Mouse (Mus musculus) kidney, adult 2 months (tissue): ENCODE results near the gene Ccnc. TPM values are rescaled to one million over a fixed set of nuclear protein-coding genes. Genes with fewer than 3 reads are reported as not detected.

Source experiments
- DNase-seq: peaks from one replicate; pipeline ENCODE4 v3.0.0; 2021
- H3K27ac ChIP-seq: fragments of 200-500 bp; 2 replicates; pipeline ENCODE4 v1.5.1; 2012; ENCODE audit warnings: low read depth, low read length, control low read depth, inconsistent platforms; ENCODE audit not compliant: insufficient read depth
- H3K27me3 ChIP-seq: fragments of 200-500 bp; replicated peaks from 2 replicates; pipeline ENCODE4 v1.6.1; 2012; ENCODE audit warnings: mild to moderate bottlenecking, moderate library complexity, low read length, inconsistent platforms; ENCODE audit not compliant: control insufficient read depth, insufficient read depth
- H3K36me3 ChIP-seq: fragments of 200-500 bp; 2 replicates; pipeline ENCODE4 v1.6.1; 2012; ENCODE audit warnings: mild to moderate bottlenecking, moderate library complexity, low read length, inconsistent platforms; ENCODE audit not compliant: control insufficient read depth, insufficient read depth
- H3K4me1 ChIP-seq: fragments of 200-500 bp; 2 replicates; pipeline ENCODE4 v1.6.1; 2011; ENCODE audit warnings: low read length; ENCODE audit not compliant: control insufficient read depth, insufficient read depth
- H3K4me3 ChIP-seq: fragments of 200-500 bp; 2 replicates; pipeline ENCODE4 v1.5.1; 2011; ENCODE audit warnings: mild to moderate bottlenecking, low read depth, low read length, control low read depth; ENCODE audit not compliant: insufficient read depth
- CTCF ChIP-seq: fragments of 200-500 bp; conservative IDR thresholded peaks from 2 replicates; pipeline ENCODE4 v1.5.1; 2011; ENCODE audit warnings: low read depth, mild to moderate bottlenecking, control low read depth, low read length, moderate library complexity, mixed read lengths; ENCODE audit not compliant: insufficient read depth, insufficient read length
- POLR2A ChIP-seq: fragments of 200-500 bp; IDR thresholded peaks from one replicate; pipeline ENCODE4 v1.6.1; 2011; ENCODE audit warnings: low read depth, low read length, control low read depth
- WGBS: fragments of 180-500 bp; shearing (Covaris S2); methylation state at CpG from one replicate; pipeline ENCODE4 v1.1.7; 2018; 5-methylcytosine and 5-hydroxymethylcytosine counted together
- polyA plus RNA-seq: library from polyadenylated mRNA; depleted of rRNA; stranded (reverse); fragments of >200 nt; gene quantifications from 2 replicates; pipeline ENCODE4 v1.2.3, GENCODE M21; 2012; rRNA removed

The Ccnc gene
- polyA plus RNA-seq, 1 experiment = 8.3 TPM

DNA sequence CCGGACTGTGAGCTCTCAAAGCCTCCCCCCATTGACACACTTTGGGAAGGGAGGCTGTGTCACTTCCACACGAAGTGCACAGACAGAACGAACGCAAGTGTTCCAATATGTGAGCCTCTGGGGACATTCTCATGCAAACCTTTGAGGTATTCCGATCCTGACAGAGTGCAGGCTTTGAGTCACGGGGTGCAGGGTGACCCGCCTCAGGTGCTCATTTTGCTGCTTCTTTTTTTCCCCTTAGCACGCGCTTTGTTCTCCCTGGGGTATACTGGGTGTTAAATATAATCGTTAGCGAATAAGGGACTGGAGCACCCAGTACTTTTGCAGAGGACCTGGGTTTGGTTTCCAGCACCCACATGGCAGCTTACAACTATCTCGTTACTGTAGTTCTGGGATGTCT lies 58.8 kb downstream of the Ccnc start:
- no peaks in the 10 kb centered on the region for H3K27me3 ChIP-seq
- no peak overlapping the region for H3K27ac ChIP-seq
- no peak overlapping the region for H3K4me3 ChIP-seq
- H3K36me3 ChIP-seq = peaks cover 5% of the 10 kb centered on the region; the same call in 1 of the 2 replicates
- TF ChIP-seq POLR2A (no peak), CTCF (no peak)
- 95% methylated on average over 12 of the region's 12 CpGs for WGBS
- H3K4me1 ChIP-seq = peaks cover 4% of the 10 kb centered on the region; the same call in 1 of the 2 replicates
- no peak for DNase-seq

DNA sequence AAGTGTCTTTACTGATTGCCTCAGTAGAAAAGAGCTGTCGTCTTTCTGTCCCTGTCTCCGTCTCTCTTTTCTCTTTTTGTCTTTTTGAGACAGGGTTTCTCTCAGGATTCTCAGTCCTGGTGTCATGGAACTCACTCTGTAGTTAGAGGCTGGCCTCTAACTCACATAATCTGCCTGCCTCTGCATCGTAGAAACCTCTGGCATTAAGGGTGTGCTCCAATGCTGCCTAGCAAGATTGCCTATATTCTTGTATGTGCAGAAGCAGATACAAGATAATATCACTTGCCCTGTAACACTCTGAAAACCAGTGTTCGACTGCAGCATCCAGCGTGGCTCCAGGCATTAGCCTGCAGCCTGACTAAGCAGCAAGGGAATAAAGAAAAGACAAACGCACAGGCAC lies 61.4 kb downstream of the Ccnc start:
- Histone ChIP-seq H3K27me3 (no peaks in the 10 kb centered on the region), H3K4me1 (no peaks in the 10 kb centered on the region), H3K27ac (no peak overlapping the region), H3K36me3 (peaks cover 5% of the 10 kb centered on the region; the same call in 1 of the 2 replicates), H3K4me3 (no peak overlapping the region)
- TF ChIP-seq CTCF = no peak
- TF ChIP-seq POLR2A = no peak
- 93% methylated on average over 6 of the region's 6 CpGs for WGBS
- no peak for DNase-seq

DNA sequence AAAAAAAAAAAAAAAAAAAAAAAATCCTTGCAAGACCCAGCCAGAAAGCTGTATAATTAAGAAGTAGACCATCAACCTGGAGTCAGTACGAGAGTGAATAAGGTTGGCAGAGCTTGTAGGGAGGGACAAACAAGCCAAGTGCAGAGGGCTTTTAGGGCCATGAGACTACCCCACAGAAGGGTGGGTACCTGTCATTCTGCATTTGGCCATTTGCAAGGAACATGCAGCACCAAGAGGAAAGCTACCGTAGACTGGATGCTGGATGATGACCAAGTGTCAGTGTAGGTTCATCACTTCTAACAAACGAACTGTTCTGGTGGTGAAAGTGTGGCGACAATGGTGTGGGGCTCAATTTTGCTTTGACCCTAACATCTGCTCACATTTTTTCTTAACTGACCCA lies 62.3 kb downstream of the Ccnc start:
- Histone ChIP-seq H3K4me1 (no peaks in the 10 kb centered on the region), H3K4me3 (no peak overlapping the region), H3K27me3 (no peaks in the 10 kb centered on the region), H3K36me3 (peaks cover 1% of the 10 kb centered on the region; the same call in 1 of the 2 replicates), H3K27ac (no peak overlapping the region)
- no peak for TF ChIP-seq CTCF
- no peak for DNase-seq
- 84% methylated on average over 4 of the region's 4 CpGs for WGBS

DNA sequence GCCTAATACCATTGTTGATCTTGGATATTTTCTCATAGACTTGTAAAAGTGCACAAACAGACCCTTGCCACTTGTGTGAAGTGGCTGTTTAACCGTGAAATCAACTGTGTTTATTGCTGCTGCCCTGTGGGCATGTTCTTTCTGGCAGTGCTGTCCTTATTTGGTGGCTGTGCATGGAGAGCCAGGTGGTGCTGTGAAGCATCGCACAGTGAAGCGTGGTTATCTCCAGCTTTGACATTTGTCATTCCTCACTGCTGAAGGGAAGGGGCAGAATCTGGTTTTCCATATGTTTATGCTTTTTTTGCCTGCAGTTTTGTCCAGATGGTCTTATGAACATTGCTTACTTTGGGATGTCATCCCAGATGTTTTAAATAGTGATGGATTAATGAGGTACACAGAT lies 66.1 kb downstream of the Ccnc start:
- Histone ChIP-seq H3K27me3 (no peaks in the 10 kb centered on the region), H3K36me3 (peaks cover 1% of the 10 kb centered on the region; the same call in 1 of the 2 replicates), H3K27ac (no peak overlapping the region), H3K4me1 (no peaks in the 10 kb centered on the region), H3K4me3 (no peak overlapping the region)
- WGBS = 71% methylated on average over 3 of the region's 3 CpGs
- DNase-seq = no peak
- TF ChIP-seq CTCF (no peak), POLR2A (no peak)

DNA sequence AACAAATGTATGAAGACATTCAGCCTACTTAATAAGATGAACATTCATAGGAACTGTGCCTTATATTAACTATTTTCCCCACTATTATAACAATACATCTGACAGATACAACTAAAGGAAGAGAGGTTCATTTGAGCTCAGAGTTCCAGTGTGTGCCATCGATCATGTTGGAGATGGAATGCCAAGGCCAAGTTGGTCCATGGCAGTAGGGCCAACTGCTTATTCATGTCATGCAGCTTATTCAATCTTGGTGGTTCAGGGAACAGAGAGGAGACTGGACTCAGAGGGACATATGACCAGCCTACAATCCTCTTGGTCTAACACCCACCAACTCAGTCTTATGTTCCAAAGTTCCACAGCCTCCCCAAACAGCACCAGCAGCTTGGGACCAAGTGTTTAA lies 73.5 kb downstream of the Ccnc start:
- WGBS = 98% methylated on average over 1 of the region's 1 CpGs
- no peaks in the 10 kb centered on the region for H3K4me1 ChIP-seq
- H3K4me3 ChIP-seq = no peak overlapping the region
- no peak overlapping the region for H3K27ac ChIP-seq
- no peaks in the 10 kb centered on the region for H3K27me3 ChIP-seq
- TF ChIP-seq POLR2A (no peak), CTCF (no peak)
- peaks cover 5% of the 10 kb centered on the region; the same call in 1 of the 2 replicates for H3K36me3 ChIP-seq
- no peak for DNase-seq

DNA sequence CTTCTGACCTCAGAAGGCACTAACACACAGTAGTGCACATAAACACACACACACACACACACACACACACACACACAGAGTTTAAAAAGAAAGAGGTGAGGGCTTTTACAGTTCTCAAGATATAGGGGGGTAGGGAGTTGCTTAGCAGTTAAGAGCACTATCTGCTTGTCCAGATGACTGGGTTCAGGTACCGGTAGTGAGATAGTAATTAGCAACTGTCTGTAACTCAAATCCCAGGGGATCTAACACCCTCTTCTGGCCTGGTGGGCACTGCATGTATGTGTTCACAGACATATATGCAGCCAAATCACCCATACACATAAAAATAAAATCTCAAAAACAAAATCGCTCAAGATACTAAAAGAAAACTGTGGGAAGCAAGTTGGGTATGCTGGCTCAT lies 74.1 kb downstream of the Ccnc start:
- peaks cover 5% of the 10 kb centered on the region; the same call in 1 of the 2 replicates for H3K36me3 ChIP-seq
- TF ChIP-seq POLR2A = no peak
- no peak for TF ChIP-seq CTCF
- H3K4me1 ChIP-seq = no peaks in the 10 kb centered on the region
- no peak overlapping the region for H3K27ac ChIP-seq
- no peak overlapping the region for H3K4me3 ChIP-seq
- no peak for DNase-seq
- WGBS = 99% methylated on average over 2 of the region's 2 CpGs
- H3K27me3 ChIP-seq = no peaks in the 10 kb centered on the region

DNA sequence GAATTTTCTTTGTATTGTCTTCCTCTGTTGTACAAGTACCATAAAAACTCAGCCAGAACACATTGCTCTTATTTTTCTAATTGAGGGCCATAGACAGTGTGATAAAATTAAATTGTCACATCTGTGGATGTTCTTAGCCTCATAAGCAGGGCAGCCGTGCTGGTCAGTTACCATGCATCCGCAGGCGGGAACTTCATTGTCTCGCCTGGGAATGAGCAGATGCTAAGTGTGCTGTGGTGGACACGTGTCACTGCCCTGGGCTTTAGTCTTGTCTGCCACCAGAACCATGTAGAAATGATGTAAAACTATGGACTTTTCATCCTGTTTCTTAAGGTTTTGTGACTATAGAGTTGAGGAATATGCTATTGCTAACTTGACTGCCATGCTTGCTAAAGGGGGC lies 79.7 kb downstream of the Ccnc start:
- DNase-seq = no peak
- H3K27me3 ChIP-seq = no peaks in the 10 kb centered on the region
- no peak overlapping the region for H3K27ac ChIP-seq
- no peaks in the 10 kb centered on the region for H3K4me1 ChIP-seq
- WGBS = 85% methylated on average over 5 of the region's 5 CpGs
- no peak overlapping the region for H3K4me3 ChIP-seq
- no peaks in the 10 kb centered on the region; the same call in 1 of the 2 replicates for H3K36me3 ChIP-seq
- TF ChIP-seq CTCF (no peak), POLR2A (no peak)

Other genes starting within 250 kb of the Ccnc start
- not detected in 2 replicates for gene Prdm13, start 41.7 kb upstream of the Ccnc start, polyA plus RNA-seq
- 2.6 and 2.8 TPM in 2 replicates for gene Usp45, start 39.5 kb downstream of the Ccnc start, polyA plus RNA-seq
- gene Tstd3, start 39.5 kb downstream of the Ccnc start, polyA plus RNA-seq = 3.0 and 3.9 TPM in 2 replicates
- gene Pnisr, start 119.9 kb downstream of the Ccnc start, polyA plus RNA-seq = 34.4 and 44.9 TPM in 2 replicates
- 4.7 and 5.4 TPM in 2 replicates for gene Coq3, start 152.0 kb downstream of the Ccnc start, polyA plus RNA-seq
- gene Faxc, start 203.6 kb downstream of the Ccnc start, polyA plus RNA-seq = 0.20 and 0.22 TPM in 2 replicates